Mouse (Mus musculus): Measurements from ENCODE around the gene Rbm33.

Rbm33 gene

DNA sequence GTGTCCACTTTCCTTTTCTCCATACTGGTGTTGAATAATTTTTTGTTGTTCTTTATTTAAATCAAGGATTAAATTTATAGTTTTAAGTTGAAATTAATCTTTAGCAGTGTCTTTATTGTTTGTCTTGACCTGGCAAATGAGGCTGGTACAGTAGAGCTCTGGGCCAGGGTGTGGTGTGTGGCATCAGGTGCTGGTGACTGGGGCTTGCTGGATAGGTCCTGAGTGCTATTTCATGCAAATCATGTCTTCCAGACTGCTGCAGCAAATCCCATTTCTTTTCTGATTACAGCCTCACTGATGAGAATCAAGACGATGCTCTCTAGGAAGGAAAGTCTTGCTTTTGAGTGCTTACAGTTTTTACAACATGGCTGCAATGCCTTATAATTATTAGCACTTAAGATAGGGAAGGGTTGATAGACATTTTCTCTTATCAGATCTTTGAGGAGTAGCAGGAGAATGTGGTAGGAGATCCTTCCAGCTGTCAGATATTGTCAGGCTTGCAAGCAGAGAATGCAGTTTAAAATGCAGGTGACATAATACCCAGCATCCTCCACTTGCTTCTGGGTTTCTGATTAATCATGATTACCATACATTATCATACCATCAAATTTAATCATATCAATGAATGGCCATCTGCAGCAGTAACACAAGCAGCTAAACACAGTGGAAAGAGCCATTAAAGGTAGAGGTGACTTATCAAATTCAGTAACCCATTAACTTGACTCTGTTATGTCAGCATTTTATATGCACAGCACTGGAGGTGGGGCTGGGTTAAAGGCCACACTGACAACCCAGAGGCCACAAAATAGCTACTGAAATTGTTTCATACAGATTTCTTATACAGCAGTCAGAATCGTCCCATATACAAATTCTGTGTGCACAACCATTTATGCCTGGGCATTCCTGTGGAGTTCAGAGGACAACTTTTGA, 56.8 kb downstream of the Rbm33 start:
- no peak for TF ChIP-seq GATA4 (IDR thresholded peaks at IDR 0.05; ENCODE audit: insufficient replicate concordance, low read length)

DNA sequence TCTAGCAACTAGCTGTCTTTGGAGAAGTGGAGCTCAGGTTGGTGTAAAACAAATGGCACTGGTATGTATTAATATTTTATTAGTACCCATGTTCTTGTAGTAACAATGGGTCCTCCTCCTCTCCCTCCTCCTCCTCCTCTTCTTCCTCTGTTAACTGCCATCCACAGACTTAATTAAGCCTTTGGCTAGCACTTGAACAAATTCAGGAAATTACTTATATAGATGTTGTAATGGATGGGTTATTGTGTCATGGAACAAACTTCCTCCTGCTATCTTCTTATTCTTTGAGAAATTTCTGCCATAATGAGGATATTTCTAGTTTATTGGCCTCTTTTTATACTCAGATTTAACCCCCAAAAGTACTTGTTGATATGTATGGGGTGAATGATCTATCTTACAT, 60.4 kb downstream of the Rbm33 start:
- TF ChIP-seq GATA4 (IDR thresholded peaks at IDR 0.05; ENCODE audit: insufficient replicate concordance, low read length) = no peak

DNA sequence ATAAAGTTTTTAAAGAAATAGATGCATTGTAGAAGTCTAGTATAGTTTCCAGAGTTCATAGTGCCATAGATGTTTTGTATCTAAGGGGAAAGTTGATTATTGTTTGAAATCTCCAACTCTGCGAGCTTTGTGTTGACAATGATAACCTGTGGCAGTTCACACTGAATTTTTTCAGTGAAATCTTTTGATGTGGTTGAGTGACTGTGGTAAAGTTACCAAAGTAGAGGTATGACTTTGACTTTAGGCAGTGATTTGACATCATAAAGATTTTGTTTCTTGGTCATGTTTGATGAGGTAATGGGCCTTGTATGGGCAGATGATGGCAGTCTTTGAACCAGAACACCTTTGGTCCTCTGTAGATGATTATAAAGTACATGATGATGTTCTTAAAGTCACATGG, 65.4 kb downstream of the Rbm33 start:
- TF ChIP-seq GATA4 (IDR thresholded peaks at IDR 0.05; ENCODE audit: insufficient replicate concordance, low read length) = no peak

DNA sequence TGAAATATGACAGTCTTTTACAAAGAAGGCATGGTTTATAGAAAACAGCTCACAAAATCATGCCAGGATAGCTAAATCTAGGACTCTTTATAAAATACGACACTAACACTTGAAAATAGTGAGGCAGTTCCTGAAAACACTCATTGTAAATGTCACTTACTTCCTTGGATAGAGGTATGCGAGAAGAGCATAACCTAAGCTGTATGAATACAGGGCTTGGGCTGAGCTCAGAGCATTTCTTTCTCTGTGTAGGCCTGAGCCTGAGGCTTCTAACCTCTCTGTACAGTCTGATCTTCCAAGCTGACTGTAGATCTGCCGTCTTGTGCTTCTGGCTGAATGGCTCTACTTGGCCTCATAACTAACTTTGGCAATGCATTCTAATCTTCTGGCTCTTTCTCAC, 69.9 kb downstream of the Rbm33 start:
- TF ChIP-seq GATA4 (IDR thresholded peaks at IDR 0.05; ENCODE audit: insufficient replicate concordance, low read length) = no peak

- TF ChIP-seq GATA4 (IDR thresholded peaks at IDR 0.05; ENCODE audit: insufficient replicate concordance, low read length) = no peak
Observed at GRCm38 (mm10) chr5:28387531-28388179, 70.7 kb downstream of the Rbm33 start.

- TF ChIP-seq GATA4 (IDR thresholded peaks at IDR 0.05; ENCODE audit: insufficient replicate concordance, low read length) = no peak
Observed at GRCm38 (mm10) chr5:28388184-28388583, 71.3 kb downstream of the Rbm33 start.

GRCm38 (mm10) chr5:28390189-28390588, 73.3 kb downstream of the Rbm33 start:
- no peak for TF ChIP-seq GATA4 (IDR thresholded peaks at IDR 0.05; ENCODE audit: insufficient replicate concordance, low read length)

- no peak for TF ChIP-seq GATA4 (IDR thresholded peaks at IDR 0.05; ENCODE audit: insufficient replicate concordance, low read length)
Observed at GRCm38 (mm10) chr5:28397344-28397743, 80.4 kb downstream of the Rbm33 start.

- no peak for TF ChIP-seq GATA4 (IDR thresholded peaks at IDR 0.05; ENCODE audit: insufficient replicate concordance, low read length)
Observed at GRCm38 (mm10) chr5:28398736-28399135, 81.8 kb downstream of the Rbm33 start.

GRCm38 (mm10) chr5:28399451-28400115, 82.7 kb downstream of the Rbm33 start:
- TF ChIP-seq GATA4 (IDR thresholded peaks at IDR 0.05; ENCODE audit: insufficient replicate concordance, low read length) = no peak

- TF ChIP-seq GATA4 (IDR thresholded peaks at IDR 0.05; ENCODE audit: insufficient replicate concordance, low read length) = no peak
Observed at GRCm38 (mm10) chr5:28402756-28403155, 85.8 kb downstream of the Rbm33 start.

- TF ChIP-seq GATA4 (IDR thresholded peaks at IDR 0.05; ENCODE audit: insufficient replicate concordance, low read length) = no peak
Observed at GRCm38 (mm10) chr5:28406662-28407061, 89.7 kb downstream of the Rbm33 start.

- TF ChIP-seq GATA4 (IDR thresholded peaks at IDR 0.05; ENCODE audit: insufficient replicate concordance, low read length) = no peak
Observed at GRCm38 (mm10) chr5:28412006-28412685, 95.2 kb downstream of the Rbm33 start.

DNA sequence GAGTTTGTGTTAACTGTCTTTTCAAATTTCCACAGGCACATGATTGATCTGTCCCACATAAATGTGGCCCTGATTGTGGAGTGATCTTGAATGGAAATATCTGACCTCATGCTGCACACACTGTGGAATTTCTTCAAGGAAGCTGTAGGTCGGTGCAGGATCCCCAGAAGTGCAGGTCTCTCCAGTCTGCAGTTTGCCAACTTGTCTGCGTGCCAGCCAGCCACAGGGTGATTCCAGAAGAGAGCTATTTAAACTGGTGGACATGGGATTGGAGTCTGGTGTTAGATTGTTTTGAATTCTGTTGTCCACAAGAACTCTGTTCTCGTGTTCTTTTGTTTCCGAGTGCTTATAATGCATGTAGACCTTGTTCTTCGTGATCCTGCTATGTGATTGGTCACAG, 96.6 kb downstream of the Rbm33 start:
- TF ChIP-seq GATA4 (IDR thresholded peaks at IDR 0.05; ENCODE audit: insufficient replicate concordance, low read length) = no peak

DNA sequence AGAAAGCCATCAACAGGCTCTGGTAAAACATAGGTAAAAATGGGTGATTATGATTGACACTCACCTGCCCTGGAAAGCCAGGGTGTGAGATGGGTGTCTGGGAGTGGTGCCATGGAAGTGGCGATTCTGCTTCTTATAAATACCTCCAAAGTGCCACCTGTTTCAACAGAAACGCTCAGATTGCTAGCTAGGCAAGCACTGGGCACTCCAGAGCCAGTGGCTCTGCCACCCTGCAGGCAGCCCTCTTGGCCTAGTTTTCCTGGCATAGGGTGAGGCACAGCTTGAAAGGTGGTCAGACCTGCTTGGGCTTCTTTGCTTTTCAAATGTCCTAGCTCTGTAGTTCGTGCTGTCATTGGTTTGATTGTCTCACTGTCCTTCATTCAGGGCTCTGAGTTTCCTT, 97.2 kb downstream of the Rbm33 start:
- no peak for TF ChIP-seq GATA4 (IDR thresholded peaks at IDR 0.05; ENCODE audit: insufficient replicate concordance, low read length)

All from liver, adult (tissue).